Mouse (Mus musculus) embryonic facial prominence, embryonic 11.5 days (tissue): ENCODE data around the gene Sfta2. TPM values are rescaled to one million over a fixed set of nuclear protein-coding genes. Genes with fewer than 3 reads are reported as not detected.

Experiments used
- ATAC-seq: fragments of 200-750 bp; cut with Nextera tagmentation; replicated peaks from 2 replicates; pipeline ENCODE4 v1.8.0; 2017; ENCODE audit warnings: low read depth; ENCODE audit not compliant: insufficient number of reproducible peaks, low FRiP score, low TSS enrichment
- DNase-seq: peaks from one replicate; pipeline ENCODE4 v3.0.0-alpha.2; 2015; ENCODE audit warnings: low spot score
- H3K27ac ChIP-seq: fragments of 300-500 bp; sonication (generic); replicated peaks from 2 replicates; pipeline ENCODE4 v1.5.1; 2014; ENCODE audit warnings: mild to moderate bottlenecking, low read depth, low read length, control low read depth
- H3K27me3 ChIP-seq: fragments of 300-500 bp; sonication (generic); 2 replicates; pipeline ENCODE4 v1.6.1; 2014; ENCODE audit warnings: mild to moderate bottlenecking, low read length, moderate library complexity, mixed read lengths; ENCODE audit not compliant: control insufficient read depth, insufficient read depth
- H3K36me3 ChIP-seq: fragments of 300-500 bp; sonication (generic); replicated peaks from 2 replicates; pipeline ENCODE4 v1.6.1; 2014; ENCODE audit warnings: low read depth, mild to moderate bottlenecking, low read length, moderate library complexity, mixed read lengths; ENCODE audit not compliant: control insufficient read depth, insufficient read depth
- H3K4me1 ChIP-seq: fragments of 300-500 bp; sonication (generic); 2 replicates; pipeline ENCODE4 v1.6.1; 2014; ENCODE audit warnings: low read length, mixed read lengths; ENCODE audit not compliant: control insufficient read depth, insufficient read depth
- H3K4me2 ChIP-seq: fragments of 300-500 bp; sonication (generic); 2 replicates; pipeline ENCODE4 v1.6.1; 2014; ENCODE audit warnings: low read depth, mild to moderate bottlenecking, control low read depth, low read length, moderate library complexity
- H3K4me3 ChIP-seq: fragments of 300-500 bp; sonication (generic); 2 replicates; pipeline ENCODE4 v1.5.1; 2014; ENCODE audit warnings: low read depth, low read length, control low read depth
- H3K9ac ChIP-seq: fragments of 300-500 bp; sonication (generic); replicated peaks from 2 replicates; pipeline ENCODE4 v1.6.1; 2014; ENCODE audit warnings: mild to moderate bottlenecking, control low read depth, low read length
- H3K9me3 ChIP-seq: fragments of 300-500 bp; sonication (generic); replicated peaks from 2 replicates; pipeline ENCODE4 v1.6.1; 2016; ENCODE audit warnings: mild to moderate bottlenecking, low read length, inconsistent platforms, mixed read lengths; ENCODE audit not compliant: control insufficient read depth
- WGBS: fragments of 180-500 bp; shearing (Covaris S2); extraction: QIAGEN DNeasy Blood & Tissue Kit; methylation state at CpG from one replicate; pipeline ENCODE4 v1.1.7; 2014; 5-methylcytosine and 5-hydroxymethylcytosine counted together
- polyA plus RNA-seq: library from polyadenylated mRNA; unstranded; fragments of >200 nt; fragmentation: Nextera tagmentation; extraction: Ambion mirVana; gene quantifications from 2 replicates; pipeline ENCODE4 v1.2.1, GENCODE M21; 2014

The Sfta2 gene
- polyA plus RNA-seq, 1 experiment from 2014 or later, result not detected

- peak within 1 kb of the TSS; percentile 81 for H3K4me2 ChIP-seq
- no peaks in the 10 kb centered on the region for H3K36me3 ChIP-seq
- H3K9ac ChIP-seq, result peak within 1 kb of the TSS; percentile 79
- ATAC-seq, result peak; percentile 85
- peak within 1 kb of the TSS; percentile 41 for H3K27ac ChIP-seq
- 1% methylated on average over 61 of the region's 61 CpGs for WGBS
- peak; percentile 96 for DNase-seq
- no peaks in the 10 kb centered on the region for H3K9me3 ChIP-seq
- no peaks in the 10 kb centered on the region for H3K4me1 ChIP-seq
- peak within 1 kb of the TSS; percentile 57 for H3K4me3 ChIP-seq
- H3K27me3 ChIP-seq, result no peaks in the 10 kb centered on the region
These were observed 66.2 kb downstream of the Sfta2 start, which contains the start of gene Vars2 for GRCm38 (mm10) chr17:35667334-35668065. Gene Vars2, minus strand, starts transcription at chr17:35667592.

GRCm38 (mm10) chr17:35669731-35670130 lies 68.4 kb downstream of the Sfta2 start:
- Histone ChIP-seq H3K9ac (no peak overlapping the region), H3K27me3 (no peaks in the 10 kb centered on the region), H3K27ac (no peak overlapping the region), H3K36me3 (no peaks in the 10 kb centered on the region), H3K4me2 (no peak overlapping the region), H3K4me3 (no peak overlapping the region), H3K4me1 (no peaks in the 10 kb centered on the region), H3K9me3 (no peaks in the 10 kb centered on the region)
- 91% methylated on average over 9 of the region's 9 CpGs for WGBS
- no peak for DNase-seq
- no peak for ATAC-seq

DNA sequence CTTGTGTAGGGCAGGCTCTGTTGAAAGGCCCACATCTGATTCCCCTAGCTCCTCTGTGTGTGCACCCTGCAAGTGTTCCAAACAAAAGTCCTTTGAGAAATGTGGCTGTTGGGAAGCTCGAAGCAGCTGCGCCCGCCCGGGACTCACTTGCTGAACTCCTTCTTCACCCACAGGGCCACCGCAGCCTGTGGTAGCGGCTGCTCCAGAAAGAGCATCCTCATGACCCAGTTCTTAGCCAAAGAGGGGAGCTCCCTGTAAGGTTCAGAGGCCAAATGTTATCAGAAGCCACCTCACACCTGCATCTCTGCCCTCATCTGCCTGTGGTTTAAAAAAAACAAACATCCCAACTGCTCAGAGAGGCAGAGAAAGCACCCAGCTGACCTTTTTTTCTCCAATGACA lies 70.5 kb downstream of the Sfta2 start:
- no peak for DNase-seq

GRCm38 (mm10) chr17:35672527-35672926 lies 71.2 kb downstream of the Sfta2 start:
- H3K27me3 ChIP-seq, result no peaks in the 10 kb centered on the region
- H3K9ac ChIP-seq, result no peak overlapping the region
- no peaks in the 10 kb centered on the region for H3K4me1 ChIP-seq
- H3K27ac ChIP-seq, result no peak overlapping the region
- H3K4me2 ChIP-seq, result no peak overlapping the region
- DNase-seq (no peak), ATAC-seq (no peak)
- 85% methylated on average over 6 of the region's 6 CpGs for whole genome bisulfite sequencing
- no peaks in the 10 kb centered on the region for H3K36me3 ChIP-seq
- H3K9me3 ChIP-seq, result no peaks in the 10 kb centered on the region
- H3K4me3 ChIP-seq, result no peak overlapping the region

More for the DNA sequence above, 70.5 kb downstream of the Sfta2 start:
- 79% methylated on average over 6 of the region's 6 CpGs for WGBS
- Histone ChIP-seq H3K36me3 (no peaks in the 10 kb centered on the region), H3K9me3 (no peaks in the 10 kb centered on the region), H3K4me2 (no peak overlapping the region), H3K27ac (no peak overlapping the region), H3K9ac (no peak overlapping the region), H3K27me3 (no peaks in the 10 kb centered on the region), H3K4me3 (no peak overlapping the region), H3K4me1 (no peaks in the 10 kb centered on the region)
- no peak for ATAC-seq

GRCm38 (mm10) chr17:35673416-35674035 lies 72.2 kb downstream of the Sfta2 start, which contains the start of gene Gtf2h4:
Gene Gtf2h4, minus strand, starts transcription at chr17:35673739.
- Histone ChIP-seq H3K9me3 (no peaks in the 10 kb centered on the region), H3K4me3 (peak within 1 kb of the TSS; percentile 64), H3K27ac (no peak within 1 kb of the TSS), H3K9ac (peak within 1 kb of the TSS; percentile 70), H3K4me1 (no peaks in the 10 kb centered on the region), H3K27me3 (no peaks in the 10 kb centered on the region), H3K4me2 (peak within 1 kb of the TSS; percentile 58), H3K36me3 (no peaks in the 10 kb centered on the region)
- ATAC-seq (peak; percentile 87), DNase-seq (peak; percentile 98)
- 2% methylated on average over 23 of the region's 23 CpGs for WGBS

DNA sequence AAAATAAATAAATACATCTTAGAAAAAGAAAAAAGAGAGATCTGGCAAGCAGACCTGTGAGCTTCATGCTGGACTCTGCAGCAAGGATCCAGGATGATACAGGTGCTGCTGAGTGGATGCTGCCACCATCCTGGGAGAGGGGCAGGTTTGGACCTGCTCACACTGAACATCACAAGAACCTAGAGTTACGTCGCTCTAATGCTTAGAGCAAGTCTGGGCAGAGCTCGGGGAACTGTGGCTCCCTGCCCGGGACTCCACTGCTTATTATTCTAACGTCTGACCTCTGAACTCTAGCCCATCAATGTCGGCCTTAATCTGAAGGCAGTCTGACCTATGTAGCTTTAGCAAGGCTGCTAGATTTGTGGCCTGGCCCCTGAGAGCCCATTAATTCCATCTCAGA lies 79.2 kb downstream of the Sfta2 start:
- Histone ChIP-seq H3K27ac (no peak overlapping the region), H3K4me2 (no peak overlapping the region), H3K9ac (no peak overlapping the region), H3K4me3 (no peak overlapping the region), H3K27me3 (no peaks in the 10 kb centered on the region), H3K4me1 (no peaks in the 10 kb centered on the region), H3K36me3 (no peaks in the 10 kb centered on the region; the same call in 1 of the 2 replicates), H3K9me3 (no peaks in the 10 kb centered on the region)
- 20% methylated on average over 6 of the region's 6 CpGs for WGBS
- ATAC-seq (no peak), DNase-seq (peak; percentile 39)

- DNase-seq (no peak), ATAC-seq (no peak)
- peaks cover under 1% of the 10 kb centered on the region for H3K36me3 ChIP-seq
- H3K9ac ChIP-seq, result no peak overlapping the region
- H3K9me3 ChIP-seq, result no peaks in the 10 kb centered on the region
- 92% methylated on average over 13 of the region's 13 CpGs for WGBS
- H3K4me2 ChIP-seq, result no peak overlapping the region
- no peak overlapping the region for H3K27ac ChIP-seq
- no peaks in the 10 kb centered on the region for H3K27me3 ChIP-seq
- no peak overlapping the region for H3K4me3 ChIP-seq
- no peaks in the 10 kb centered on the region for H3K4me1 ChIP-seq
These were observed 80.6 kb downstream of the Sfta2 start for GRCm38 (mm10) chr17:35681986-35682385.

GRCm38 (mm10) chr17:35685061-35685460 lies 83.7 kb downstream of the Sfta2 start:
- H3K9ac ChIP-seq, result no peak overlapping the region

More at GRCm38 (mm10) chr17:35685061-35685460, 83.7 kb downstream of the Sfta2 start:
- ATAC-seq, result no peak
- no peak for DNase-seq
- Histone ChIP-seq H3K4me3 (no peak overlapping the region), H3K27ac (no peak overlapping the region), H3K4me2 (no peak overlapping the region), H3K9me3 (no peaks in the 10 kb centered on the region), H3K4me1 (no peaks in the 10 kb centered on the region), H3K36me3 (peaks cover 10% of the 10 kb centered on the region), H3K27me3 (no peaks in the 10 kb centered on the region)
- WGBS, result 79% methylated on average over 9 of the region's 9 CpGs
